Mouse (Mus musculus) adrenal gland (tissue): ENCODE measurements around the gene Ppfia2.

Source experiments
- intact Hi-C: fragments of 180-260 bp; cut with DNase I; formaldehyde crosslinking; loops from one replicate; pipeline ENCODE4 v1.15.1; 2025

The Ppfia2 gene

DNA sequence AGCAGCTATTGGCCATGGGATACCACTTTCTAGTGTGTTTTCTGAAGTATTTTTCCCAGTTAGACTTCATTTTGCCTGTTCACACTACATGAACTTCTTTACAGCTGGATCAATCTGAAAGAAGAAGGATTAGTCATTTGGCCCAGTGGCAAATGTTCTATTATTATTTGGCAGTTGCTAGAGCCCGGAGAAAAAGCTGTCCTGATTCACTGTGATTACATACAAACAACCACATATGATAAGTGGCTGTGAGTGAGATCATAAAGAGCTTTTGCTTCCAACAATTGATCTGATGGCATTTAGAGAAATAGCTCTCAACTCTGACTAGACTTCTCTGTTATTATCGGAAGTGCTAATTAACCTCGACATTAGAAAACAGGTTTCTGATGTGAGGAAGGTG lies 440.0 kb downstream of the Ppfia2 start:
- intact Hi-C loops = no loop called here

DNA sequence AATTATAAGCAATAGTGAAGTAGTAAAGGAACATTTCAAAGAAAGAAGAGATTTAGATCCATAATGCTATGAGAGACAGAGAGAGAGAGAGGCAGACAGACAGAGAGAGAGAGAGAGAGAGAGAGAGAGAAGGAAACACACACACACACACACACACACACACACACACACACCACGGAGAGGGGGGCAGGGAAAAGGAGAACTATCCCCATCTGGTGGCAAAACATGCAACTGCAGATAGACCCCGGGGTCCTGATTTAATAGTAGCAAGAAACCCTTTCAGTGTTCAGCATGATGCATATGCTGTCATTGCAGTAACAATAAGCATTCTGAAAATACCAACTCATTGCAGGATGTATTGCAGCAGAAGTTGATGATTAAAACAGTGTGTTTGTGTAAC lies 442.9 kb downstream of the Ppfia2 start:
- intact Hi-C loops = no loop called here

DNA sequence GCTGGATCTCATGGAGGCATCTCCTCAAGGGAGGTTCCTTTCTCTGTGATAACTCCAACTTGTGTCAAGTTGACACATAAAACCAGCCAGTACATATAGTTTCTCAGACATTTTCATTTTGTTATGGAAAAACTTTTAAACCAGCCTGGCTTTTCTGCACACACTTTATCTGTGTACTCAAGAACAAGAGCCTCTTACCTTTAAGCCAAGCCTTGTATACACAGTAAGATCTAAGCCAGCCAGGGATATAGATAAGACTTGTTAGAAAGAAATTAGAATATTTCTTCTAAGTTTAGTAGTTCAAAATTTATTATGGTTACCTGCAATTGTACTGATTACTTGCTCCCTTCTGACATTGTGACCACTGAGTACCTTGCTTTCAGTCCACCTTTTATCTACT lies 444.1 kb downstream of the Ppfia2 start:
- intact Hi-C loops = no loop called here

DNA sequence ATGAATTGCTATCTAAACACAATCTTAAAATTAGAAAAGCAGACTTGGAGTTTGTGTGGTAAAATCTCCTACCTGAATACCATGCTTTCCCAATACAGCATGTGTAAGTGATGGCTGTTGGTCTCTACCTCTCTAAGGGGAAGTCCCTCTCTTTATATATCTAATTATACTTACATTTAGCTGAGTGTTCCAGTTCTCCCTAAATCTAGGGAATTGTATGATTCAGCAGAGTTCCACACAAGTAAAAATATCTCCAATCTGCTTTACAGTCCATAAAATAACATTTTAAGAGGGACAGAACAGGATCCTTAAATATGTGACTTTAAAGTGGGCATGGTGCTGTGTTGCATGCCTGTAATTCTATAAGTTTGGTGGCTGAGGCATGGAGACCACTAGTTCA lies 444.7 kb downstream of the Ppfia2 start:
- intact Hi-C loops = no loop called here

DNA sequence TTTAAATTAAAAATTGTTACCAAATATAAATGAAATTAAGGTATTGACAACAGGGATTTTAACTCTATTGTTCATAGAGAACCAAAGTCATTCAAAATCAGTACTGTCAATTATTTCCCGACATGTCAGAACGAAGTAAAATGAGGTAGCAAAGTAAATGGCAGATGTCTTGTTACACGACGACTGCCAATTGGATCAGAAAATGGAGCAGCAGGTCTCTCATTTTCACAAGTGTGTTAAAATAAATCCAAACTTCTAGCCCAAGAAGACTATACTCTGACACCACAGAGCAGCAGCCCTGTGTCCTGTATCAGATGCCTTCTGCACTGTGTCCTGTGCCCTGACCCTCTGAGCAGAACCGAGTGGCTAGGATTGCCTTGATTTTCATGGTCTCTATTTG lies 454.2 kb downstream of the Ppfia2 start:
- intact Hi-C loops = no loop called here

DNA sequence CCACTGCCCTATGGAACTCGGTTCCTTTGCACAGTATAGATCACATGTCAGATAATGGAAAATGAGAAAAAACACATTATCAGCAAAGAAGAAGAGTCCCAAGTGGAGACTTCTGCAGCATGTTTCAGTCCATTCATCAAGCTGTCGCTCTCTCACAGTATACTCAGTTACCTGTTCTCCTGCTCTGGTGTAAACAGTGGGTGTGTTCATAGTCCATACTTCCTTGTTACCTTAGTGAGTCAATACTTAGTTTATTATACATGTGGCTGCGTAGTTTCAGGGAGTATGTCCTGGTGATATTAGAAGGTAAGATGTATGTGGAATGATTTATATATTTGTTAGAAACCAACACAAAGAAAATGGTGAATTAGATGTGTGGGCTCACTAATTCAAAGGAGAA lies 454.7 kb downstream of the Ppfia2 start:
- intact Hi-C loops = no loop called here

DNA sequence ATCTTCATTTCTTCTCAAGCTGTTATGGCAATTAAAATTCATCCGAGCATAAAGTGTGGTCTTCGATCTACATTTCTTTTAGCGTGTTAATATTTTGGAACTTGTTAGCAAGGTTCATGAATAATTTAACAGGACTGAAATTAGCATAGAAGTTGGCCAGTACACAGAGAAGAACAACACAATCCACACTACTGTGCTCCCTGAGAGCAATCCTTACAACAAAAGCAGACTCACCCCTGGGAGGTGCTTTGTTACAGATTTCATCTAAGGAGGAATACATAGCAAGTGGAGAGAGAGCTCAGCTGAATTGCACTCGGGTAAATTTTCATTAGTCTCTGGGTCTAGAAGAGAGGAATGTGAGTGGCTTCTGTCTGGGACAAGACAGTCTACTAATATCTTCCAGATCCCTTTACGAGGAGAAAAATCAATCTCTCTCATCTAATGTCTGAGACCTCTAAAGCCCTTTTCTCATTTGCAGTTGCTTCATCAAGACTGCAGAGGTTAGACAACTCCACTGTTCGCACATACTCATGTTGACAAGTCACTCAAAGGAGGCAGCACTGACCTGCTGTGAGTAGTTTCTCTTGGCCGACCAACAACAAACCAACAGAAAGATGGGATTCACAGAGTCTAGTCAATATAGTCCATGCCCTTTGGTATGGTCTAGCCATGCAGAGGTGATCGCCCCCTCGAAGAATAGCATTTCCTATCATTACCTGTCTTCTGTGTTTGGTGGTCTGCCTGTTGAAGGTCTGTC lies 458.6 kb downstream of the Ppfia2 start:
- intact Hi-C loops = no loop called here

DNA sequence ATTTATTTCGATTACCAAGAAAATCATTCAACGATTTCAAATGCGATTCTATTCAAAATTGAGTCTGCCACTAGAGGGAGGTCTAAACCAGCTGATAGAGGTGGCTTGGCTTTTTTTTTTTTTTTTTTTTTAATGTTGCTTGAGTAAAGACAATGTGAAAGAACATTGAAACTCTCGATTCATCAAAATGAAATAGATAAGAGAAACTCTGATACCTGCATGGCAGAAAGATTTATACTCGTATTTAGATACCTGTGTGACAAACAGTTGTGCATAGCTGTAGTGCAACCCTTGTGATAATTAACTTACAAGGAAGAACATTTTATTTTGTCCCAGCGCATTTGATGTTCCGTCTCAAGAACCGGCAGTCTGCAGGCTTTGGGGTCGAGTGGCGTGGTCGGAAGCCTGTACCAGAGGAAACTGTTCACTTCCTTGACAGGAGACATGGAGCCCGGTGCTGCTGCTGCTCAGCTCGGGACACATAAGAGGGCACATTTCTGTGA lies 462.5 kb downstream of the Ppfia2 start:
- intact Hi-C loops = loop anchor here (5.0 kb wide), 1 partner anchor 345 kb away; no protein-coding TSS in a partner anchor

DNA sequence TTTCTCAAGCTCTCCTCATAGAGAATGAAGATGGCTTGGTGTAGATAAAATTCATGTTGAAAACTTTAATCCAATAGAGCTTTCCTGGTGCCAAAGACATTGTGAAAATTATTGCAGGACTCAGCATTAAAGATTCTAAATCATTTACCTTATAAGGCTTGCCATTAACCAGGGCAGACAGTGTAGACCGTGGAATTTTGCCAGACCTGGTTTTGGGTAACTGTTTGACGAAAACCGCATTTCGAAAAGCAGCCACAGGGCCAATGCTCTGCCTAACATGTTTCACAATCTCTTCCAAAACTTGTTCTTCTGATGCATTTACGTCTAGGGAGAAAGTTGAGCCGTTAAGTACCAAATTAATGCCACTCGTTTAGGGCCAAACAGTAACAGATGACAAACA lies 466.9 kb downstream of the Ppfia2 start:
- intact Hi-C loops = no loop called here

DNA sequence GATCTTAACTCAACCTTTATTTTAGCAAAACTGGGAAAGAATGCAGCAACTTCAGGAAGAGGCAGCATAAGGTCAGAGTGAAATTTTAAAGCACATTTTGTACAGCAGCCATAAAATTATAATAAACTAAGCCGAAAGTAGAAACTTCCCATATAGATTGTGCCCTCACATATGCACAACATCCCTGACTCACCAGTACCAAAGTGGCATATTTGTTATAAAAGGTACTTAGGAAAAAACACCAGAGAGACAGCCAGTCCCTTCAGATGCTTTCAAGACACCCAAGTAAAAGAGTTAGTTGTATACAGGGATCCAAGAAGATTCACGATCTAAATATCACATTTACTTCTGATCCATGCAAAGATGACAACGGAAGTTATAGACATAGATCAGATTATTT lies 468.7 kb downstream of the Ppfia2 start:
- intact Hi-C loops = no loop called here

DNA sequence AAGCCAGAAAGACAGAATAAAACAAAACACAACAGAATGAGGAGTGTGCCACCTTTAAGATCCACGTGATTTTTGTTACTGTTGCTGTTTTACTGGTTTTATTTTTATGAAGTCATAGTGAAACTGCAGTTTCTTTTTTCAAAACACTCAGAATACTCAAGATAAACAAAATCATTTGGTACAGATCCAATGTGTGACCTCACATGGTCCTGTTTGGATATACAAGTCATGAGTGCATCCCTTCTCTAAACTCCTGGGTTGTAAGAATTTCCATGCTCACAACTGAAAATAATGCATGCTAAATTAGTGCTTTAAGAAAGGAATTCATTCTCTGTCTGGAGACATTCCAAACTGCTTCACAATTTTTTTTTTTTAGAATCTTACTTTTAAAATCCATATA lies 469.3 kb downstream of the Ppfia2 start:
- intact Hi-C loops = no loop called here

DNA sequence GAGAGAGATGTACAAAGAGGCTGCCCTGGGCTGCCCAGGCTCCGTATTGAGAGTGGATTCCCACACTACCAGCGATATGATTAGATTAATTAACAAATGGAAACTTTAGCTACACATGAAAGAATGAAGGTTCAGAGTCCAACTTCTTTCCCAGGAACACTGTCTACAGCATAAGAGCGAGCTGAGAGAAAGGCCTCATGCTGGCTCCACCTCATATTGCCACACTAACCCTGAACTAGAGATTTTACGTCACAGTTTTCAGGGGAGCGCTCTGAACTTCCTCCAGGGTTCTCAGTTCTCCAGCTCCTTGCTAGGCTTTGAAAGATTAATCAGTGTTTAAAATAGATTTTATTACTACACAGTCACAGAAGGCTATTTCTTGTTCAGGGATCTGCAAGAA lies 471.2 kb downstream of the Ppfia2 start:
- intact Hi-C loops = no loop called here

DNA sequence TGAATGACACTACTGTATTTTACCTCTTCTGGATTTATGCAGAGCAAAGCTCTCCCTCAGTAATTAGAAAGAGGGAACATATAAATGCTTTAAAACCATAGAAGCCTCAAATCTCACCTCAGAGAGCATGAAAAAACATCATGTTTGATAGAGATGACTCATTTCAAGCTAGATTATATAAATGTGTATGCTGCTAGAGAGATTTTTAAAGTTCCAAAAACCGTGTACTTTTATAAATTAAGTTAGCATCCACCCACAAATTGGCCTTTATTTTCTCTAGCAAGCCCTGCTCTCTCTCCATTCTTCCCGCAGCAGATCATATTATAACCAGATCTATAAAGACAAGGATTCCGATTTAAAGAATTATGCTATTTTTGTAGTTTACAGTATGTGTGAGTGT lies 488.9 kb downstream of the Ppfia2 start:
- intact Hi-C loops = no loop called here

DNA sequence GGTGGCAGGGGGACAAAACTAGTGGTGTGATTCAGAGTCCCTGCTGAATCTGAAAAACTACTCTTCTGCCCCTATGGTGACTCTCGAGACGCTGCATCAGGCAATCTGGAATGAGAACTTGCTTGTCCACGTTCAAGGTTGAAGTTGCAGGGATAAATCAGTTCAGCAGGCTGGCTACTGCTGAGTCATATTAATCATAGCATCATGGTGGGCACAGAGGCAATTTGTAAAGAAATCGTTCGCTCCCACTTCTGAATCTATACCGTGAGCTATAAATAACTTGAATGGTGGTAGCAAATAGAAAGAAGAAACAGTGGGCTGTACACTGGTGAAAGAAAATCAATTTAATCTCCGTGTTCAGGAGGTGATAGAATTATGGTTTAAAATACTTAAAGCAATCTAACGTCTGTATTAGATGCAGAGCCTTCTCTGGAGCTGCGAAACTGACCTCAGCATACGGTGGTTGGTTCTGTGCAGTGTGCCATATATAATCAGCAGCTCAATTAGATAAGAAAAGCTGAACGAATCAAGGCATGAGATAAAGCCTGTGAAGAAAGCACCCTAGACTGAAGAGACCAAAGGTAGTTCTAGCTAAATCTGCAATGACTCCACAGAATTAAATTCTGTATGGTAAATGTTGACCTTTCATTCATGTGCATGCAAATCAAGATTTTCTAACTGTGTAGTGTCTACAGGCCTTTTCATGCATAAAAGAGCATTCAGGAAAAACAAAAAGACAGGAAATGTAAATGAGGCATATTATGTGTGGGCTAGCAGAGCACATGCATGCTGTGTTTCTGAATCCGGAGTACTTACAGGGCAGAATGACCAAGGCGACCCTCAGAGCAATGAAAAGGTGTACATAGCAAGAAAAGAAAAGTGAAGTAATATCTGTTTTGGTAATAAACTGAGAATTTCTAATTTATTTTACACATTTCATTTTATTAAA lies 505.3 kb downstream of the Ppfia2 start:
- intact Hi-C loops = no loop called here
